Mouse (Mus musculus): ENCODE results near the gene Galnt4.

GRCm38 (mm10) chr10:99145611-99146010, 37.7 kb downstream of the Galnt4 start:
- TF ChIP-seq POLR2A (IDR thresholded peaks at IDR 0.05; ENCODE audit: control insufficient read depth, extremely low read depth, insufficient read depth, low read length, poor library complexity) (no peak), CTCF (IDR thresholded peaks at IDR 0.05; ENCODE audit: borderline replicate concordance, control insufficient read depth, extremely low read depth, insufficient read depth, low read length, poor library complexity) (no peak)

All from thymus, adult 2 months (tissue).